1 mouse cellular context compared by ENCODE assay signal in the genomic region with DNA sequence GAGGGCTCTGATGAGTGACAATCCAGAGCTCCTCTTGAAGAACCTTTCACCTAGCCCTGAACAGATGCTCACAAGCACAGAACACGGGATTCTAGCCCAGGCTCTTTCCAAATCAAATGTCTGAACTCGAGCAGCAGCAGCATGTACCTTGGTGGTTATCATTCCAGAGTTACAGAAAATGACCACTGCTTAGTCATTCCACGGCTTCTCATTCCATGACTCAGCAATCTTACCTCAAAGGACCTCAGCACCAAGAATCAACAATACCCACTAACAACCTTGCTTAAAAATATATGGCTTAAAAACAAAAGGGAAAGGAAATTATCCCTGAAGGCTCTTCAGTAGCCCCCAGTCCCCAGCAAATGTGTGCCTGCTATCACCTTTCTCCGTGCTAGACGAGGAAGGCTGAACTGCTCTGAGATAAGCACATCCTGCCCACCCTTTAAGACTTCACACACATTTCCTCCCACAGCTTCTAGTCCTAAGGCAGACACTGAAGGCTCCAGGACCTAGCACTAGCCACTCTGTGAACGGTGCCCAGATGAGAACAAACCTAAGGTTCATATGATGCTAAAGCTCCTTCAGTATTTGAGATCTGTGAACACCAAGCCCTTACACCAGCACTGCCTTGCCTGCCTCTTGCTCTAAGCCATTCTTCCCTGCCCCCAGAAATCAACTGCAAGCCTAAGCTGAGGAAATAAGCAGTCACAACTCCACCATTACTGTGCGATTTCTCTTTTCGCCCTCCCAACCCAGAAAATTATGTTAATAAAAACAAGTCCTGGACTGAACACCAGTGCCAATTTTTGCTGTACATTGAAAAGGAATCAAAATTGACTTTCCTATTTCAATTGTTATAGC.
TF ChIP-seq lines count a peak whose summit lies in the region.

No protein-coding gene starts in this region.

TF ChIP-seq in MEL, 35 proteins besides CTCF, POLR2A, EP300 and RAD21 (continued from another document):
- TF ChIP-seq SMC3 (IDR thresholded peaks at IDR 0.05; ENCODE audit: low read depth, low read length) (no peak), MAX (IDR thresholded peaks at IDR 0.05; ENCODE audit: low read length) (peak; percentile 47; the same call in 1 of the 2 replicates), ZNF384 (IDR thresholded peaks at IDR 0.05; ENCODE audit: low read depth, low read length) (no peak), UBTF (IDR thresholded peaks at IDR 0.05; ENCODE audit: borderline replicate concordance, insufficient read depth, low read depth, low read length) (no peak), USF2 (IDR thresholded peaks at IDR 0.05; ENCODE audit: borderline replicate concordance in 1 of 2, insufficient read depth in 1 of 2, low read depth in 1 of 2, low read length in 2 of 2) (no peak), E2F4 (IDR thresholded peaks at IDR 0.05; ENCODE audit: borderline replicate concordance, low read depth, low read length) (no peak), ZKSCAN1 (IDR thresholded peaks at IDR 0.05; ENCODE audit: low read depth, low read length) (no peak), POLR2AphosphoS5 (IDR thresholded peaks at IDR 0.05; ENCODE audit: borderline replicate concordance, low read depth, low read length) (no peak), ZC3H11A (IDR thresholded peaks at IDR 0.05; ENCODE audit: low read depth, low read length) (no peak), TBP (IDR thresholded peaks at IDR 0.05; ENCODE audit: low read depth, low read length) (no peak), NELFE (IDR thresholded peaks at IDR 0.05; ENCODE audit: low read depth, low read length) (no peak), KAT2A (conservative IDR thresholded peaks at IDR 0.05; ENCODE audit: low read depth, low read length) (no peak), MEF2A (IDR thresholded peaks at IDR 0.05; ENCODE audit: extremely low read depth, insufficient replicate concordance, low read depth, low read length, poor library complexity, severe bottlenecking) (no peak), NRF1 (IDR thresholded peaks at IDR 0.05; ENCODE audit: insufficient read depth, low read depth, low read length, poor library complexity, severe bottlenecking) (0 out of 2 replicates have a peak, but pooled peaks have one; percentile 7), BHLHE40 (IDR thresholded peaks at IDR 0.05; ENCODE audit: borderline replicate concordance, low read depth, low read length) (no peak), MYC (IDR thresholded peaks at IDR 0.05; ENCODE audit: low read depth, low read length) (no peak), POLR2AphosphoS2 (IDR thresholded peaks at IDR 0.05; ENCODE audit: low read length) (no peak)
